Mouse (Mus musculus): ENCODE measurements around the gene Mrpl22. TPM values are rescaled to one million over a fixed set of nuclear protein-coding genes. Genes with fewer than 3 reads are reported as not detected.
"Not testable (repeated sequence)": the region's sequence is repeated elsewhere in the genome, so short reads cannot be mapped to it uniquely, and the experiment has no call there.

The Mrpl22 gene
- total RNA-seq, 2 experiments from 2014 or later: 39.0 to 41.5 TPM

GRCm38 (mm10) chr11:58180756-58181155 lies 9.3 kb downstream of the Mrpl22 start:
- no peak for DNase-seq

- DNase-seq: no peak
Observed at GRCm38 (mm10) chr11:58183579-58183978, 12.1 kb downstream of the Mrpl22 start.

GRCm38 (mm10) chr11:58189675-58190074 lies 18.2 kb downstream of the Mrpl22 start:
- no peak for DNase-seq

- DNase-seq: no peak
Observed at GRCm38 (mm10) chr11:58193326-58193725, 21.9 kb downstream of the Mrpl22 start.

GRCm38 (mm10) chr11:58193860-58194520 lies 22.5 kb downstream of the Mrpl22 start:
- no peak for DNase-seq

GRCm38 (mm10) chr11:58198663-58199062 lies 27.2 kb downstream of the Mrpl22 start:
- no peak for DNase-seq

GRCm38 (mm10) chr11:58199229-58200037 lies 28.0 kb downstream of the Mrpl22 start, which contains the start of the genes Igtp and Irgm2:
Gene Igtp, plus strand, starts transcription at chr11:58199556.
Gene Irgm2, plus strand, starts transcription at chr11:58199618.
- DNase-seq: peak; percentile 77

GRCm38 (mm10) chr11:58200226-58200625 lies 28.8 kb downstream of the Mrpl22 start:
- DNase-seq: no peak

- no peak for DNase-seq
Observed at GRCm38 (mm10) chr11:58201052-58201451, 29.6 kb downstream of the Mrpl22 start.

GRCm38 (mm10) chr11:58210321-58210886 lies 38.9 kb downstream of the Mrpl22 start:
- no peak for DNase-seq

GRCm38 (mm10) chr11:58211062-58211681 lies 39.7 kb downstream of the Mrpl22 start:
- DNase-seq: no peak

GRCm38 (mm10) chr11:58211682-58212067 lies 40.2 kb downstream of the Mrpl22 start:
- DNase-seq: no peak

- DNase-seq: no peak
Observed at GRCm38 (mm10) chr11:58213673-58214342, 42.3 kb downstream of the Mrpl22 start.

- peak; percentile 89 for DNase-seq
Observed at GRCm38 (mm10) chr11:58214391-58215048, 43.1 kb downstream of the Mrpl22 start.

- DNase-seq: not testable (repeated sequence)
Observed at GRCm38 (mm10) chr11:58215049-58215430, 43.6 kb downstream of the Mrpl22 start.

- no peak for DNase-seq
Observed at GRCm38 (mm10) chr11:58215814-58216213, 44.4 kb downstream of the Mrpl22 start.

GRCm38 (mm10) chr11:58216823-58217222 lies 45.4 kb downstream of the Mrpl22 start:
- no peak for DNase-seq

GRCm38 (mm10) chr11:58223751-58224150 lies 52.3 kb downstream of the Mrpl22 start:
- peak; percentile 38 for DNase-seq

- DNase-seq: peak; percentile 22
Observed at GRCm38 (mm10) chr11:58224313-58224712, 52.9 kb downstream of the Mrpl22 start.

- not testable (repeated sequence) for DNase-seq
Observed at GRCm38 (mm10) chr11:58224872-58225271, 53.4 kb downstream of the Mrpl22 start.

- DNase-seq: peak; percentile 52
Observed at GRCm38 (mm10) chr11:58225655-58226054, 54.2 kb downstream of the Mrpl22 start.

Measured in gastrocnemius, postnatal 25 days (tissue).